Mouse (Mus musculus) olfactory bulb, adult 2 months (tissue): Measurements from ENCODE around the gene Mtus2.

Source experiments
- CTCF ChIP-seq: fragments of 200-500 bp; IDR thresholded peaks from 2 replicates; pipeline ENCODE4 v1.5.1; 2012; ENCODE audit warnings: low read depth, mild to moderate bottlenecking, low read length, moderate library complexity; ENCODE audit not compliant: insufficient read depth
- POLR2A ChIP-seq: fragments of 200-500 bp; IDR thresholded peaks from 2 replicates; pipeline ENCODE4 v1.6.1; 2012; ENCODE audit warnings: mild to moderate bottlenecking, low read depth, low read length, moderate library complexity; ENCODE audit not compliant: insufficient read depth

- no peak for TF ChIP-seq CTCF
- TF ChIP-seq POLR2A, result no peak
Observed at GRCm38 (mm10) chr5:148017371-148017770, 60.3 kb downstream of the Mtus2 start.
